Mouse (Mus musculus) ovary, postnatal 14 days (tissue): ENCODE results near the gene Ankrd60.

ENCODE experiments used
- DNase-seq: peaks from one replicate; pipeline ENCODE4 v3.0.0; 2022; ENCODE audit warnings: low spot score

The Ankrd60 gene

DNA sequence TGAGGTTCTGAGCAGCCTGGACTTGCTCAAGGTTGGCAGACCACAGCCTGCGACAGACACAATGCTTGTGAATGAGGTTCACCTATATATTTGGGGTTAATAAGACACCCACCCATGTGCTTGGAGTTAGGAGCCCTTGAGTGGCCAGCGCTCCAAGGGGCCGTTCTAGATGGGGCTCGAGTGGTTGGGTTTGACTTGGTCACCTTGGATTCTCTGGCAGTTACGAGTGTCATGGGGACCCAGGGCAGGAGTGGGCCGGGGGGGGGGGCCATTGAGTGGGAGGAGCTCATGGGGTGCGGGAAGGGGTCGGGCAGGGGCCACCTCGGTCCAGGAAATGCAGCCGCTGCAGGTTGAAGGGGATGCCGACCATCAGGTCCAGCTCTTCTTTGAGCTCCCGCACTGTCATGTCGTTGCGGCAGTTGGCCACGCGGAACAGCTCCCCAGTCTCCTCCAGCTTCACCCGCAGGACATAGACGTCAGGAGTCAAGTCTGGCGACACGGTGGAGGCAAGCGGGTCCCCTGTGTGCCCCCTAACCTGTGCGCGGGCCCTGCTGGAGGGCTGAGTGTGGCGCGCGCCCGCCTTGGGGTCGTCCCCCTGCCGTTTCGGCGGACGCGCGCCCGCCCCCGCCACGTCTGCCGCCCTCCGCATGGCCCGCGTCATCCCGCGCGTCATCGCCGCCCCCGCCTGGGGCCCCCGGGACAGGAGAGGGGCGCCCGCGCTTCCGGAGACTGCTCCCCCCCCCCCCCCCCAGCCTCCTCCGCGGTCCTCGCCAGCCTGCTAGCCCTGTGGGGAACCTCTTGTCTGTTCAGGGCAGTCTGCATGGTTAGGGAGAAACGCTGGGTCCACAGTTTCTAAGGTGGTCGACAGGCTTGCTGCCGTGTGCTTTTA lies at the start of gene Ankrd60:
TSS of gene Ankrd60 (minus strand) at position 697 of the 889 bp plus-strand sequence.
- DNase-seq = no peak

DNA sequence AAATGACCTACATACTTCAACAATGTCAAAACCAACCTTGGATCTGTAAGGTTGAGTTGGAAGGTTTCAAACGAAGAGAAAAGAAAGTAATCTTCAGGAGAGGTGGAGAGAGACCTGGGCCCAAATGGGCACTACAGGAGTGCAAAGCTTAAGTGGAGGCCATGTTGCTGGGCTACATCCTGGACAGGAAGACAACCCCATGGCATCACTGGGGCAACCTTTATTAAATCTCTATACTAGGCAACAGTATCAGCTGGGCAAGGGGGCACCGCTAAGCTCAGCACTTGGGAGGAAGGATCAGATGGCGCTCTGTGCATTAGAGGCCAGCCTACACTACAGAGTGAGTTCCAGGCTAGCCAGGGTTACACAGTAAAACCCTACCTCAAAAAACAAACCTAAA lies 47.6 kb upstream of the Ankrd60 start:
- DNase-seq = no peak

- DNase-seq = no peak
Measured at GRCm38 (mm10) chr2:173624667-173625066, 46.5 kb upstream of the Ankrd60 start.

GRCm38 (mm10) chr2:173622173-173622601 lies 44.0 kb upstream of the Ankrd60 start:
- DNase-seq = no peak

DNA sequence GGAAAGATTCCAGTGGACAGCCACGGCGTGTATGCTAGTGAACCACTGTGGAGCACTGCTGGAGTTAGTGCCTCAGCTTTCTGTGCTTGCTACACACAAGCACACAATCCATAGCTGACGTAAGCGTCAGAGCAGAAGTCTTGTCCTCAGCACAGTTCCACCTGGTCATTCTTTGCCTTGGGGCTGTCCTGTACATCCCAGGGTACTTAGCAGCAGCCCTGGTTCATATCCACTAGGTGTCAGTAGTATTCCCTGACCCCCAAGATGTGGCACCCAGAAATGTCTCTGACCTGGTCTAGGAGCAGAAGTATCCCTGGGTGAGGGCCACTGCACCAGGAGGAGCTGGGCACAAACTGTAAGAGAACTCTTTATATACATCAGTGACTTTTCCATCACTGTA lies 42.5 kb upstream of the Ankrd60 start:
- no peak for DNase-seq

DNA sequence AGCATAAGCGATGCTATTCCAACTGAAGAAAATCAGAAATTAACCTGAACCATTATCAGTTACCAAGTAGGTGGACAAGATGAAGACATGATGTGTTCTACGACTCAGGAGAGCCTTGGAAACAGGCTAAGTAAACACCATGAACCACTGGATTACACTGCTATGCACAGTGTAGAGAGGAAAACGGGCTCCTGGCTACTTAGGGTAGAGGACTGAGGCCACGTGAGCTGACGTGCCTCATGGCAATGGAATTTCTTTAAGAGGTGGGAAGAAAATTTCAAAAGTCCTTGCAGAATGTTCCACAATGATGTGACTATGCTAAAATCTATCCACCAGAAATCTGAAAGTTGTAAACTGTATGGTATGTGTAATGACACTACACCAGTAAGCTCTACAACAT lies 41.0 kb upstream of the Ankrd60 start:
- no peak for DNase-seq

DNA sequence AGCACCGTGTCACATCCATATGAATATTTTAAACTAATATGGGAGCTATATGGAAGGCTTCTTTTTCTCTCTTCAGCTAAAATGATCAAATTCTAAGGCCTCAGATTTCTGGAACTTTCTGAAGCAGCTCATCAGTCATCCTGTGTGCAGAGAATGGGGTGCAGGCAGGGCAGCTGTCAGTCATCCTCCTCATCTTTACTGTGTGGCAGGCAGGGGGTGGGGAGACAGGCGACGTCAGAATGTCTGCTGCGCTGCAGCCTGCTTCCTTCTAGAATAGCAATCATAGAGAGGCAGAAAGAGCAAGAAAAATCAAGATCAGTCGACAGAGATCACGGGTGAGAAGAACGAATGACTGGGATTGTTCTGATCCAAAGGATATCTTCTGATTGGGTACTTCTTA lies 38.0 kb upstream of the Ankrd60 start:
- no peak for DNase-seq

GRCm38 (mm10) chr2:173615378-173616081 lies 37.4 kb upstream of the Ankrd60 start:
- DNase-seq = no peak

- no peak for DNase-seq
Measured at GRCm38 (mm10) chr2:173608020-173608958, 30.1 kb upstream of the Ankrd60 start.

DNA sequence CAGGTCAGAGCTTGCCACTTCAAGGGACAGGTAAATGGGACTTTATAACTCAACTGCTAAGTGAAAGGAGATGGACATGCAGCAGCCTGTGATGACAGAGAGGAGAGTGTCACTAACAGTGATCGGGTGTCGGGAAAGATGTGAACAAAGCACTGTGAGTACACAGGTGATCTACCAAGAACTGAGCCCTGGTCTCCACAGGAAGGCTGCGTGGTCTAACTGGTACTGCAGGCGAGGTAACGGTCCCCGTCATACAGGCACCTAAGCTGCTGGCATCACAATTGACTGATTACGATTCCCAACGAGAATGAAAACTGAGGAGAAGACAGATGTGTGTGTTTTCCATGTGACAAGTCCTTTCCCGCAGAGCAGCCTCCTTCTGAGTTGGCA lies 28.2 kb upstream of the Ankrd60 start:
- DNase-seq = no peak

DNA sequence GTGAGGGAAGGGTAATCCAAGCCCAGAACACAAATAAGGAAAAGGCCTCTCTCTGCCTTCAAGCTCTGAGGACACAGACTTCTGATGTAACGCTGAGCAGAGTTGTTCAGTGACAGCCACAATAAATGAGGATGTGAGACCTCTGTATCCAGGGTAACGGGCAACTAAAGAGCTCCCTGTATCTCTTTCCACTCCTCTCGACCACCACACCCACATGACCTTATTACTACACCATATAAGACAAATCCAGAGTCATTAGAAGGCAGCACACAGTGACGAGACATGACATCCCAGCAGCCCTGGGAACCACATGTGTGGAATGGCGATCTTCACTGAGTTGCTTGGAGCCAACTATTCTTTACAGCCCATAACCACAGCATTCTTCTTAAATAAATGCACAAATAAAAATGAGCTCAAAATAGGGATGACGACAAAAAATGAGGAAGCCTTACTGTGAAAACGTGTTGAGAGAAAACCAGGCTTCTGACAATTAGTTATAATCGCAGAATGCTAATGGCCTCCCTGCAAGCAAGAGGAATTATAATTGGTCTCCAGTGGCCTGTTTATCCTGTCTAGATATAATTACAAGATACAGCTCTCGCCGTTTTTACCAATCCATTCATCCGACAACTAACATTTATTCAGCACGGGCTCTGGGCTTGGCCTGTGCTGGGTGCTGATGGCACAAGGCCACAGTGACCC lies 27.7 kb upstream of the Ankrd60 start:
- no peak for DNase-seq

DNA sequence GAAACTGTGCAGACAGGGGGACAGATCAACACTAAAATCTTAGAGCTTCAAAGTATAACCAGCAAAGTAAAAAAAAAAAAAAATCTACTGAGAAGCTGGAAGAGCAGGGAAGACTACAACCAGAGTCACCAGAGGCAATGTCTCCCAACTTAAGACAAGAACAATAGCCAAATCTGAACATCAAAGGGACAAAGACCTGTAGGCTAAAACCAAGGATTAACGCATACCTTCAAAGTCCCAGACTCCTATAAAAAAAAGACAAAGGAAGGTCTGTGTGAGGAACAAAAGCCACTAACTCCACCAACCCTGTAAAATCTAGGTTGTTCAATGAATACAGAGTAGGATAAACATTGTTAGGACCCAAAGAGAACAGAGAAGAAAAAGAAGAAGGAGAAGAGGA lies 23.7 kb upstream of the Ankrd60 start:
- DNase-seq = no peak

DNA sequence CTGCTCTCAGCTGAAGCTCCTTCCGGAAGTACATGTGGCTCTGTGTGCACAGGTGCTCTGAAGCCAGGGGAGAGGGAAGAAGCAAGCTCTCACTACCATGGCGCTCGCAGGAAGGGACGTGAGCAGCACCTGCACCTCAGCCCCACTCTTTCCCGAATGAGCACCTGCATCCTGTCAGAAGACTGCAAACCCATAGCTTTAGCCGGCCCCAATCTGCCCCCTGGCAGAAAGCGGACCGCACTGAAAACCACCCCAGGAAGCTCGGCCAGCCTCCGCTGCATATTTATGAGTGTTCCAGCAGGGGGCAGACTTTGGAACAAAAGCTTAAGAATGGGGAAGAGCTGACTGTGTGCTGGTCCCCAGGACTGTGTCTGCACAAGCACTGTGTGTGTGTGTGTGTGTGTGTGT lies 17.2 kb upstream of the Ankrd60 start:
- no peak for DNase-seq

DNA sequence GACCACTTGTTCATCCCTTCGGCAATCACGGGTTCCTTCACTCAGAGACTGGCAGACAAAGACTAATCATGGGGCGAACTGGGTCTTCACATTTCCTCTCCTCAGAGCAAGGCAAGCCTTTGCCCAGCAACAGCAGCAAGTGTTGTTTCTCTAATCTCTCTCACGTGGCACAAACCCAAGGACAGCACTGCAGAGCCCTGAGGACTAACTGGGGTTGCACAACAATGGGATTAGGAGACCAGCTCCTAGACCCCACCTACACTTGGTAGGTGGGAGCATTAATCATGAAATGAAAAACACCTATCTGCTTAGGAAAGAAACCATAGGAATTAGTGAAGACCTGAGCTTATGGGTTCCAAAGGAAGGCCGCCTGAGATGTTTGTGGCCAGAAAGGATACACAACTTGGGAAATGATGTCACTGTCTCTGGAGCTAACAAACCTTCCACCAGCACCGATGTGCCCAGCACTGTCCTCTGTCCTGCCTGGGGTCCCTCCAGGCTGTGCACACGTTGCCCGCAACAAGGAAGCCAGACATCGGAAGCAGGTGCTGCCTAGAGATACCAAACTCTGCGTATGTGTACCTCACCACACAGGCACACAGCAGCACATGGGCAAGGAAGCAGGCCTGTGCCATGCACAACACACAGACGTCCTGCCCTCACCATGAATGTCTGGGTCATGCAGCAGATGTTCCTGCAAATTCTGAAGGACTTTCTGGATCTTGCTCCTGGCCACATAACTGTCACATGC lies 16.3 kb upstream of the Ankrd60 start:
- no peak for DNase-seq

- DNase-seq = no peak
Measured at GRCm38 (mm10) chr2:173593841-173594240, 15.7 kb upstream of the Ankrd60 start.

DNA sequence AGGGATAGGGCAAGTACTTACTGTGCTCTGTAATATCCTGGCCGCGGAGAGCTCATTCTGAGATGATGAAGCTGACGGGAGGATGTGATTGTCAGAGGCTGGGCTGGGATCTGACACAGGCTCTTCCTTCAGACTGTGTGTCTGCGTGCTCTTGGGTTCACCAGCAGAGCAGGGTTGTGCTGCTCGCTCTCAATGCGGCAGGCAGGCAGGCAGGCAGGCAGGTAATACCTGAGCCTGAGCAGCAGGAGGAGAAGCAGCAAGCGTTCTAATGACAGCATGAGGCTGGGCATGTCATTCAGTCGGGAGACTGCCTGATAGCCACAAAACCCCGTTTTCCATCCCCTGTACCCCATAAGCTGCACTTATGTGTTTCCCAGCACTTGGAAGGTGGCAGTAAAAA lies 14.6 kb upstream of the Ankrd60 start:
- DNase-seq = no peak

DNA sequence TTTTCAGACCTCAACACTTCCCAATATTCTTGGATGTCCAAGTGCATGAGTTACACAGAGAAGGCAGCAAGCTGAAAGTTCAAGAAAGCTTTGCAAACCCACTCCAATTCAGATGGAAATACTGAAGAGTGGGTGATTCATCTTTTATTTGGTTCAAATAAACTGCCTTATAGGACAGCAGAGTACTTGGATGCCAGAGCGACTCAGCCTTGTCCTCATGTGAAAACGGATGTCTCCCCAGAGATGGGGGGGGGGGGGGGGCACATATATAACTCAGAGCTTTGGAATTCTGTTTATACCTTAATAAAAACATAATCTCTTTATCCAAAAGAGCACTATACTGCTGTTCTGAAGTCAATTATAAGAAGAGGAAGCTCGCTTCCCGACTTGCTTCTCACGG lies 9.2 kb upstream of the Ankrd60 start:
- DNase-seq = no peak

DNA sequence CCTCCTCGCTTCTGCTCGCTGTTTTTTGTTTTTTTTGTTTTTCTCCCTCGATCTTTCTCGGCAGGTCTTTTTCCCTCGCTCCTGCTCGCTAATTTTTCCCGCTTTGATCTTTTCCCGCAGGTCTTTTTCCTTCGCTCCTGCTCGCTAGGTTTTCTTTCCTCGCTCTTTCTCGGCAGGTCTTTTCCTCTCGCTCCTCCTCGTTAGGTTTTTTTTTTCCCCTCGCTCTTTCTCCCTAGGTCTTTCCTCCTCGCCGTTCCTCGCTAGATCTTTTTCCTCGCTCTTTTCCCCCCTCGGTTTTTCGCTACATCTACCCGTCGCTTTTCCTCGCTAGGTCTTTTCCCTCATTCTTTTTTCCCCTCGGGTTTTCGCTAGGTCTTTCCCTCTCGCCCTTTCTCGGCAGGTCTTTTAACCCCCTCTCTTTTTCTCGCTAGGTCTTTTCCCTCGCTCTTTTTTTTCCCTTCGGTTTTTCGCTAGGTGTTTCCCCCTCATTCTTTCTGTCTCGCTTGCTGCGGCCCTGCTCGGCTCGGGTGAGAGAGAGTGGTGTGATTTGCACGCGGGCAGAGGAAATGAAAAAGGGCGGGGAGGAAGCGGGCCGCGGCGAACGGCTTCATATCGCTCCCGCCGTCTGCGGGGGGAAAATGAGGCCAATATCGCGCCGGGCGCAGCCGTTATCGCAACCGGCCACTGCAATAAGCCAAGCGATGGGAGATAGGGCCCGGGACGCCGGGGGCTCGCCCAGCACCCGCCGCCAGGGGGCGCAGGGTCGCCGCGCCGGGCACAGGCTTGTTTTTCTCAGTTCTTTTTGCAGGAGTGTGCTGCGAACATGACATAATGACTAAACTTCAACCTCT lies 8.2 kb upstream of the Ankrd60 start:
- peak; percentile 67 for DNase-seq

DNA sequence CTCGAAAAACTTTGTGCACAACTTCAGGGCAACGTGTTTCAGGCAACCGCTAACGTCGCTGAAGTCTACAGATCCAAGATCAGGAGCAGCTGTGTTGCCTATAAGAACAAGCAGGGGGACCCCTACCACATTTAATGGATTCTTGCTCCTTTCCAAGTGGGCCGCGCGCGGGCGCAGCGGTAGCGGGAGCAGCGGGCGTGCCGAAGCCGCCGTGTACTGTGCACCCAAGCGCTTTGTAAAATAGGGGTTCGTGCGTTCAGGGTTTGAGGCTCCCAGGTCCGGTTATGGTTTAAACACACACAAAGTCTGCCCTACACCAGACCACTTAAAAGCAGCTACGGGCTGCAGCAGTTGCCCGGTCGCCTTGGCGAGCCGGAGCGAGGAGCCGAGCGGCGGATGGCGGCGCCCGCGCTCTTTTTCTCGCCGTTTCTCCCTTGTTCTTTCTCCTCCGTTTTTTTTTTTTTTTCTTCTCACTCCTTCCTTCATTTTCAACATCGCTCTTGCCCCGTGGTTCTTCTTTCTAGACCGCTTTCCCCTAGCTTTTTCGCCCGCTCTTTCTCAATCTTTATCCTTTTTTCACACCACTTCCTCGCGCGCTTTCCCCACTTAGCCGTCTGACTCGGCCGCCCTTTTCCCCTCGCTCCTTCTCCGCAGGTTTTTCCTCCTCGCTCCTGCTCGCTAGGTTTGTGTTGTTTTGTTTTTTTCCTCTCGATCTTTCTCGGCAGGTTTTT lies 7.4 kb upstream of the Ankrd60 start:
- no peak for DNase-seq
